Mouse (Mus musculus): Measurements from ENCODE around the gene Rtbdn. TPM values are rescaled to one million over a fixed set of nuclear protein-coding genes. Genes with fewer than 3 reads are reported as not detected.
A peak's percentile ranks its signal among the peaks of the same experiment; 100 is the strongest.

Gene Rtbdn
- polyA plus RNA-seq, 1 experiment from 2014 or later = 0.88 TPM

- H3K4me1 ChIP-seq = peaks cover 36% of the 10 kb centered on the region
- ATAC-seq (ENCODE audit: low FRiP score) = no peak
- H3K9ac ChIP-seq = no peak overlapping the region
- no peak overlapping the region for H3K4me2 ChIP-seq
- 82% methylated on average over 5 of the region's 5 CpGs for WGBS
- H3K36me3 ChIP-seq (replicated peaks) = no peaks in the 10 kb centered on the region
- no peak overlapping the region for H3K27ac ChIP-seq
- H3K27me3 ChIP-seq = peaks cover 64% of the 10 kb centered on the region
- no peak overlapping the region for H3K4me3 ChIP-seq (replicated peaks)
- no peaks in the 10 kb centered on the region for H3K9me3 ChIP-seq
Observed at GRCm38 (mm10) chr8:84987388-84987787, 40.6 kb downstream of the Rtbdn start.

GRCm38 (mm10) chr8:84987903-84988302 lies 41.1 kb downstream of the Rtbdn start:
- Histone ChIP-seq H3K36me3 (replicated peaks) (no peaks in the 10 kb centered on the region), H3K4me2 (no peak overlapping the region), H3K4me3 (replicated peaks) (no peak overlapping the region), H3K27me3 (peaks cover 64% of the 10 kb centered on the region), H3K27ac (no peak overlapping the region), H3K9ac (no peak overlapping the region), H3K9me3 (no peaks in the 10 kb centered on the region), H3K4me1 (peaks cover 36% of the 10 kb centered on the region)
- no peak for ATAC-seq (ENCODE audit: low FRiP score)
- WGBS = 78% methylated on average over 2 of the region's 2 CpGs

DNA sequence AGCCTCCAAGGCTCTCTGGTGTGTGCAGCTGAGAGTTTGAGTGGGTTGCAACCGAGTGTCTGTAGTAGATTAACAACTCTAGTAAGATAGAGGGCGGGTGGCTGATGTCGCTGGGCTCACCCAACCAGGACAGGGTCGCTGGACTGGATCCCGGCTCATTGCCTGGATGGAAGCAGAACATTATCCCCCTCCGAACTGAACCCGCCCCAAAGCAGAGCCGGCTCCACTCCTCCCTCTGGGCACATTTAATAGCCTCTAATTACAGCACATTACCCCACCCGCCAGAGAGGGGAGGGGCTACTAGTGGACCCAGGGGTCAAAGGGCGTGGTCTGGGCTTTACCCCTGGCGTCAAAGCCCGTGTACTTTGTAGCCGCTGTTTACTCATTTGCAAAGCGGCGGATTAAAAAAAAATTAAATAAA lies 42.5 kb downstream of the Rtbdn start:
- no peak for ATAC-seq (ENCODE audit: low FRiP score)
- WGBS = 15% methylated on average over 15 of the region's 15 CpGs
- Histone ChIP-seq H3K36me3 (replicated peaks) (no peaks in the 10 kb centered on the region), H3K9me3 (no peaks in the 10 kb centered on the region), H3K4me3 (replicated peaks) (no peak overlapping the region), H3K4me2 (peak overlapping the region; percentile 92), H3K9ac (no peak overlapping the region), H3K27ac (no peak overlapping the region), H3K27me3 (peaks cover 57% of the 10 kb centered on the region), H3K4me1 (peaks cover 36% of the 10 kb centered on the region)

GRCm38 (mm10) chr8:84989810-84990209 lies 43.0 kb downstream of the Rtbdn start:
- peak; percentile 42 for ATAC-seq (ENCODE audit: low FRiP score)
- Histone ChIP-seq H3K9ac (peak overlapping the region; percentile 63), H3K27me3 (peaks cover 56% of the 10 kb centered on the region), H3K36me3 (replicated peaks) (no peaks in the 10 kb centered on the region; the same call in 1 of the 2 replicates), H3K4me3 (replicated peaks) (peak overlapping the region; percentile 56), H3K4me1 (peaks cover 31% of the 10 kb centered on the region), H3K9me3 (no peaks in the 10 kb centered on the region), H3K27ac (peak overlapping the region; percentile 59), H3K4me2 (peak overlapping the region; percentile 92)
- under 1% methylated on average over 15 of the region's 15 CpGs for WGBS

DNA sequence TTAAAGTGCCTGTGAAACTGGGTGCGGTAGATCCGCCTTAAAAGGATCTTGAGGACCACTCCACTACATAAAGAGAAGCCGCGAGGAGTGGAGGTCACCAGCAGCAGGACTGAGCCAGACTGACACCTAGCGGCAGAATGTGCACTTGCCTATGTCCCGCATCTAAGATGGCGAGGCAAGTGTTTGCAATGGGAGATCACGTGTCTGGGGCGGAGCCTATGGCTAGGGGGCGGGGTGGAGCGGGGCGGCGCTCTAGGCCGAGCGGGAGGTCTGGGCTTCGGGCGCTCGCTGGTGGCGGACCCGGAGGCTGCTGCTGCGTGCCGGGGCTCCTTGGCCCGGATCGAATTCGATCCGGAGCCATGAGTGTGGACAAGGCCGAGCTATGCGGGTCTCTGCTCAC lies 43.6 kb downstream of the Rtbdn start, which contains the start of gene Hook2:
TSS of gene Hook2 (plus strand) at position 255 of the 400 bp plus-strand sequence.
- Histone ChIP-seq H3K36me3 (replicated peaks) (no peaks in the 10 kb centered on the region; the same call in 1 of the 2 replicates), H3K4me1 (peaks cover 25% of the 10 kb centered on the region), H3K4me2 (peak within 1 kb of the TSS; percentile 92), H3K4me3 (replicated peaks) (peak within 1 kb of the TSS; percentile 56), H3K9ac (peak within 1 kb of the TSS; percentile 75), H3K9me3 (no peaks in the 10 kb centered on the region), H3K27me3 (peaks cover 54% of the 10 kb centered on the region), H3K27ac (peak within 1 kb of the TSS; percentile 59)
- ATAC-seq (ENCODE audit: low FRiP score) = peak; percentile 93
- WGBS = under 1% methylated on average over 26 of the region's 28 CpGs

GRCm38 (mm10) chr8:84990836-84991235 lies 44.0 kb downstream of the Rtbdn start:
- Histone ChIP-seq H3K9me3 (no peaks in the 10 kb centered on the region), H3K4me1 (peaks cover 24% of the 10 kb centered on the region), H3K4me3 (replicated peaks) (peak overlapping the region; percentile 56), H3K27ac (no peak overlapping the region), H3K36me3 (replicated peaks) (no peaks in the 10 kb centered on the region; the same call in 1 of the 2 replicates), H3K4me2 (peak overlapping the region; percentile 92), H3K27me3 (peaks cover 54% of the 10 kb centered on the region), H3K9ac (peak overlapping the region; percentile 75)
- WGBS = 1% methylated on average over 15 of the region's 15 CpGs
- peak; percentile 30 for ATAC-seq (ENCODE audit: low FRiP score)

GRCm38 (mm10) chr8:84994375-84994774 lies 47.6 kb downstream of the Rtbdn start:
- ATAC-seq (ENCODE audit: low FRiP score) = no peak
- no peak overlapping the region for H3K4me2 ChIP-seq
- H3K36me3 ChIP-seq (replicated peaks) = no peaks in the 10 kb centered on the region; the same call in 1 of the 2 replicates
- H3K9me3 ChIP-seq = no peaks in the 10 kb centered on the region
- no peak overlapping the region for H3K9ac ChIP-seq
- peaks cover 25% of the 10 kb centered on the region for H3K27me3 ChIP-seq
- no peak overlapping the region for H3K4me3 ChIP-seq (replicated peaks)
- H3K4me1 ChIP-seq = peaks cover 23% of the 10 kb centered on the region
- WGBS = 95% methylated on average over 9 of the region's 9 CpGs
- H3K27ac ChIP-seq = no peak overlapping the region

DNA sequence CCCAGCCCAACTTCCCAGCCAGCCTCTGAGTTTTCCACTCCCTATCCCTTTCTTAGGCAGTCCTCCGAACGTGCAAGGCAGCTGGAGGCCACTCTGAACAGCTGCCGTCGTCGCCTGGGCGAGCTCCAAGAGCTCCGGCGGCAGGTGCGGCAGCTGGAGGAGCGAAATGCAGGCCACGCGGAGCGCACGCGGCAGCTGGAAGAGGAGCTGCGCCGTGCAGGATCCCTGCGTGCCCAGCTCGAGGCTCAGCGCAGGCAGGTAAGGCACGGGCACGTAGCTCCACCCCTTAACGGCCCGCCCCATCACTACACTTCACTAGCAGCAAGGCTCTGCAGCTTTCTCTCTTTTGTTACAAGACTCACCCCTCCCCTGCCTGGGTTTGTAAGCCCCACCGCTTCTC lies 48.9 kb downstream of the Rtbdn start:
- Histone ChIP-seq H3K9me3 (no peaks in the 10 kb centered on the region), H3K4me3 (replicated peaks) (peak overlapping the region; percentile 5; the same call in 1 of the 2 replicates), H3K36me3 (replicated peaks) (no peaks in the 10 kb centered on the region; the same call in 1 of the 2 replicates), H3K4me1 (peaks cover 20% of the 10 kb centered on the region), H3K4me2 (peak overlapping the region; percentile 27; the same call in 1 of the 2 replicates), H3K9ac (no peak overlapping the region), H3K27ac (0 out of 2 replicates have a peak overlapping the region, but pooled peaks have one; percentile 9), H3K27me3 (peaks cover 24% of the 10 kb centered on the region)
- 29% methylated on average over 25 of the region's 25 CpGs for WGBS
- no peak for ATAC-seq (ENCODE audit: low FRiP score)

DNA sequence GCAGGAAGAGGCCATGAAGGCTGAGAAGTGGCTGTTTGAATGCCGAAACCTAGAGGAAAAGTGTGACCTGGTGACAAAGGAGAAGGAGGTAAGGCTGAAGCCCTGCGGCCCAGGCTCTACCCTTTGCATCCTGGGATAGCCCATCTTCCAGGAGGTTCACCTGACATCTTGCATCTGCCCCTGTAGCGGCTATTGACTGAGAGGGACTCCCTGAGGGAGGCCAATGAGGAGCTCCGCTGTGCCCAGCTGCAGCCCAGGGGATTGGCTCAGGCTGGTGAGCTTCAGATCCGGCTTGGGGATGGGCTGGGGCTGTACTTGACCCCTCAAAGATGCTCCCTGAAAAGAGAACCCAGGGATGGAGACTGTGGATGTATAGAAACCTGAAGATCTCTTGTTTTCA lies 50.2 kb downstream of the Rtbdn start:
- H3K36me3 ChIP-seq (replicated peaks) = no peaks in the 10 kb centered on the region; the same call in 1 of the 2 replicates
- no peak for ATAC-seq (ENCODE audit: low FRiP score)
- H3K9ac ChIP-seq = no peak overlapping the region
- 74% methylated on average over 5 of the region's 5 CpGs for WGBS
- H3K27ac ChIP-seq = no peak overlapping the region
- H3K9me3 ChIP-seq = no peaks in the 10 kb centered on the region
- H3K4me3 ChIP-seq (replicated peaks) = no peak overlapping the region
- H3K27me3 ChIP-seq = peaks cover 24% of the 10 kb centered on the region
- no peak overlapping the region for H3K4me2 ChIP-seq
- H3K4me1 ChIP-seq = peaks cover 14% of the 10 kb centered on the region

DNA sequence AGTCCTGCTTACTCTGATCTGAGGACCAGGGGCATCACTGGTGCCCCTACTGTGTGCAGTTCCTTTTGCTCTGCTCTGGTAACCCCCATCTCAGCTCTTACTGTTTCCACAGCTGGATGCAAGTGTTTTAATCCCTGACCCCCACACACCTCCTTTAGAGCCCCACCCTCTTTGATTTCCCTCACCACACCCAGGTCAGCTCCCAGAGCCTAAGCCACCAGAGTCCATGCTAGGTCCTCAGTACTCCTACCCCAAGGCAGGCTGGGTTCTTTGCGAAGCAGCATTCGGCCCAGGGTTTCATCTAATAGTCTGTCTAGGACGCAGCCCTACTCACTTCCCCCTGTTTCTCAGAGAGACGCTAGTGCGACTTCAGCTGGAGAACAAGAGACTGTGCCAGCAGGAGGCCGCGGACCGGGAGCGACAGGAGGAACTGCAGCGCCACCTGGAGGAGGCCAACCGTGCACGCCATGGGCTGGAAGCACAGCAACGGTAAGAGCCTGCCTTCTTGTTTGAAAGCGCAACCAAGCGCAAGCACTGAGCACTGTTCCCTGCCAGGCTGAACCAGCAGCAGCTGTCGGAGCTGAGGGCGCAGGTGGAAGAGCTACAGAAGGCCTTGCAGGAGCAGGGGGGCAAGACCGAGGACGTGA lies 51.0 kb downstream of the Rtbdn start:
- Histone ChIP-seq H3K27ac (no peak overlapping the region), H3K4me2 (peak overlapping the region; percentile 42), H3K9me3 (no peaks in the 10 kb centered on the region), H3K27me3 (peaks cover 21% of the 10 kb centered on the region), H3K4me1 (peaks cover 14% of the 10 kb centered on the region), H3K36me3 (replicated peaks) (no peaks in the 10 kb centered on the region; the same call in 1 of the 2 replicates), H3K9ac (no peak overlapping the region; the same call in 1 of the 2 replicates), H3K4me3 (replicated peaks) (peak overlapping the region; percentile 10; the same call in 1 of the 2 replicates)
- under 1% methylated on average over 19 of the region's 19 CpGs for WGBS
- ATAC-seq (ENCODE audit: low FRiP score) = peak; percentile 81

Measured in forebrain, embryonic 12.5 days (tissue).